Mouse (Mus musculus): ENCODE measurements around the gene Nit1. TPM values are rescaled to one million over a fixed set of nuclear protein-coding genes. Genes with fewer than 3 reads are reported as not detected.
A peak's percentile ranks its signal among the peaks of the same experiment; 100 is the strongest.
"Not testable (repeated sequence)": the region's sequence is repeated elsewhere in the genome, so short reads cannot be mapped to it uniquely, and the experiment has no call there.

Gene Nit1
- polyA plus RNA-seq, 1 experiment from 2014 or later: 39.4 TPM

DNA sequence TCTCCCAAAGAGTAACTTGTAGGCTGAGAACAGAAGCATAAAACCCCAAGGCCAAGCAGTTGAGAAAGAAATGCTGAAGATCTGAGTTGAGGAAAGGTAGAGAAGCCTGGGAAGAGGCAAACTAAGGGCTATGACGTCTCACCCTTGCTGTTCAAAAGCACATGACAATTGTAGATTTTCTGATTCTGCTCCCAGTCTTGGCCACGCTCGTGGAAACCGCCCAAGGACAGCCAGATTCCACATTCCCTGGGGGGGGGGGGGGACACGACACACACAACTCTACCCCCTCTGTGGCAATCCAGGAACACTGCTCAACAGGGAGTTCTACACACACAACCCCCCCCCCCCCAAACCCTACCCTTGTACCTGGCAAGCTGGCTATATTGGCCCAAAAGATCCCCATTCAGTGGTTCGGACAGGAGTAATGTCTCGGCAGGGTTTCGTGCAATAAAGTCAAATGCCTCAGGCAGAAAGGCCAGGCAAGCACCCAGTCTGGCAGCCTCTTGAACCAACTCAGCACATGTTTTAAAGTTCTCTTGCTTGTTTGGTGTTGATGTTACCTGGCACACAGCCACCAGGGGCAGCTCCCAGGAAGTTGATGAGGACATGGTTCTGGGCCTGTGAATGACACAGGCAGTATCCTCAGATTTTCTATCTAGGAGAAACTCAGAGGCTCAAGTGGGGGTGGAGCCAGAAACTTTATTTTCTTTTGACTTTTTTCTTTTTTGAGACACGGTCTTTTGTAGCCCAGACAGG lies 1.3 kb downstream of the Nit1 start:
- Histone ChIP-seq H3K27ac (replicated peaks) (no peak overlapping the region), H3K36me3 (peaks cover 59% of the 10 kb centered on the region), H3K9me3 (replicated peaks) (peaks cover 7% of the 10 kb centered on the region), H3K4me3 (peak overlapping the region; percentile 94), H3K4me1 (peaks cover 38% of the 10 kb centered on the region), H3K27me3 (ENCODE audit: low read depth, poor library complexity, severe bottlenecking) (no peaks in the 10 kb centered on the region)
- 85% methylated on average over 9 of the region's 9 CpGs for WGBS
- DNase-seq (ENCODE audit: low spot score): no peak

DNA sequence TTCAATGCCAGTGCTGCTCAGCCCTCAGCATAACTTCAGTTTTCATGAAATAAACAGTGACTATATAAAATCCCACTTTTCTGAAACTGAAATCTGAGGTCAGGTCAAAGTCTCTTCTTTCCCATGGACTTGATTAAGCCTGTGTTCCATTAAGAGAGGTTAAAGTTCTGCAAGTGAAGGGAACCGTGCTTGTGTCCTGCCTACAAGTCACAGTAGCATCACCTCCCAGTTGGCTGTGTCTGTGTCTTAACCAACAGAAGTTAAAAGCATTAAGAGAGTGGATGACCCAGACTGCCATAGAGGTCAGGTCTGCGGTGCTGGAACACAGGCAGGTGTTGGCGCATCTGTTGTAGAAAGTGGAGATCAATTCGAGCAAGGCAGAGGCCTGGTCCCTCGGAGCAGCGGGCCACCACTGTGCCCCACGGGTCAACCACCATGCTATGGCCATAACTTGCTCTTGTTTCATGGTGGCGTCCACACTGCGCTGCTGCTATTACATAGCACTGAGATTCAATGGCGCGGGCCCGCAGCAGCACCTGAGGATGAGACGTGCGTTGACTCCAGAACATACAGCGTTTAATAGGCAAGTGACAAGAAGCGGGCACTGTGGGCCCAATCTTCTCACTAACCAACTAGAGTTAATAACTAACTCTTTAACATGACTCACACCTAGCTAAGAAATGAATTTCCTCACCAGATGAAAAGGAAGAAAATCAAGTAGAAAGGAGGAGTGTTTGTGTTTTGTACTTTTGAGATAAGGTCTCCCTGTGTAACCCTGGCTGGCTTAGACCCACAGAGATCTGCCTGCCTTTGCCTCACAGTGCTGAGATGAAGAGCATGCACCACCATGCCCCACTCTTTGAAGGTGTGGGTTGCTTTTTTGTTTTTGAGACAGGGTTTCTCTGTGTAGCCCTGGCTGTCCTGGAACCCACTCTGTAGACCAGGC lies 2.9 kb downstream of the Nit1 start:
- DNase-seq (ENCODE audit: low spot score): no peak
- Histone ChIP-seq H3K4me1 (peaks cover 31% of the 10 kb centered on the region), H3K27ac (replicated peaks) (no peak overlapping the region), H3K27me3 (ENCODE audit: low read depth, poor library complexity, severe bottlenecking) (no peaks in the 10 kb centered on the region), H3K36me3 (peaks cover 64% of the 10 kb centered on the region), H3K9me3 (replicated peaks) (peaks cover 7% of the 10 kb centered on the region), H3K4me3 (no peak overlapping the region)
- 93% methylated on average over 16 of the region's 16 CpGs for WGBS

DNA sequence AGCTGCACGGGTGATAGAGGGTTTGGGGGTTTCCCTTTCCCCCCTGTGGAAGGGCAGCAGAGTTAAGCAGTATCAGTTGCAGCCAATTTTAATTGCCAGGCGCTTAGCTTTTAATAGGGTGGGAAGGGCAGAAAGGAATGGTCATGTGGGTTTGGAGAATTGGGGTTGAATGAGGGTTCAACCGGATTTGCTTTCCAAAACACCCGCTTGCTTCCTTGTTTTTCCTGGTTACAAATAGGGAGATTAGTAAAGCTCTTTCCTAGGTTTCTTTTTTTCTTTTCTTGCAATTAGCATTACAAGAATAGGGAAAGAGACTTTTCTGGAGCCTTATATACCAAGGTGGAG lies 15.3 kb downstream of the Nit1 start:
- Histone ChIP-seq H3K27ac (replicated peaks) (peak overlapping the region; percentile 100), H3K4me3 (peak overlapping the region; percentile 88), H3K9me3 (replicated peaks) (no peaks in the 10 kb centered on the region), H3K4me1 (peaks cover 41% of the 10 kb centered on the region), H3K27me3 (ENCODE audit: low read depth, poor library complexity, severe bottlenecking) (no peaks in the 10 kb centered on the region), H3K36me3 (peaks cover 9% of the 10 kb centered on the region)
- DNase-seq (ENCODE audit: low spot score): no peak
- under 1% methylated on average over 4 of the region's 4 CpGs for WGBS

DNA sequence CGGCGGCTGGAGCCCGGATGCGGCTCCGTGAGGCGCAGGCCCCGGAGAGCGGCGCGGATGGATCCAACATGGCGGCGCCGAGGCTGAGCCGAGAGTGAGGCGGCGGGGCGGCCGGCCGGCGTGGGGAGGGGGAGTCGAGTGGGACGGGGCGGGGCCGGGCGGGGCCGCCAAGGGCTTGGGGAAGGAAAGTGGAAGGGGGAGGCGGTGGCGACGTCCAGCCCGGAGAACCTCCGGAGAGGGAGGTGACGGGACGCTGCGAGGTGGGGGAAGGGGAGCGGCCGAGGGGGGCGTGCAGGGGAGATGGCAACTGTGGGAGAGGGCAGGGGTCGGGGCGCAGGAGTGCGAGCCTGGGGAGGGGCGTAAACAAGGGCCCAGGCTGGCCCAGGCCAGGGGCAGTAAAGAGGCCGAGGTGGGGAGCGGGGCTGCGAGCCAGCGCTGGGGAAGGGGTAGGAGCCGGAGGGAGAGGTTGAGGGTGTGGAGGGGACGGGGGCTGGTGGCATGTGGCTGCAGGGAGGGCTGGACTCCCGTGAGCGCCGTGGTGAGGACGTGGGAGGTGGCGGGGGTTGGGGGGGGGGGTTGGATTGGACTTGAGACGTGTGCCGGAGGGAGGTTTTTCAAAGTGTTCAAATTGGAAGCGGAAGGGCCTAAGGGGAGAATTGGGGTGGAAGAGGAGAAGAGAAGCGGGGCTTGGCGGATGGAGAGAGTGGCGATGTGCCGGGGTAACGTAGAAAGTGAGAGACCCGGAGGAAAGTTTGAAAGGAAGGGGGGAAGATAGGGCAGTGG lies 15.8 kb downstream of the Nit1 start:
- H3K9me3 ChIP-seq (replicated peaks): no peaks in the 10 kb centered on the region
- peak overlapping the region; percentile 100 for H3K27ac ChIP-seq (replicated peaks)
- peaks cover 41% of the 10 kb centered on the region for H3K4me1 ChIP-seq
- H3K27me3 ChIP-seq (ENCODE audit: low read depth, poor library complexity, severe bottlenecking): no peaks in the 10 kb centered on the region
- peak overlapping the region; percentile 88 for H3K4me3 ChIP-seq
- H3K36me3 ChIP-seq: peaks cover 13% of the 10 kb centered on the region
- WGBS: under 1% methylated on average over 49 of the region's 61 CpGs
- peak; percentile 94 for DNase-seq (ENCODE audit: low spot score)

DNA sequence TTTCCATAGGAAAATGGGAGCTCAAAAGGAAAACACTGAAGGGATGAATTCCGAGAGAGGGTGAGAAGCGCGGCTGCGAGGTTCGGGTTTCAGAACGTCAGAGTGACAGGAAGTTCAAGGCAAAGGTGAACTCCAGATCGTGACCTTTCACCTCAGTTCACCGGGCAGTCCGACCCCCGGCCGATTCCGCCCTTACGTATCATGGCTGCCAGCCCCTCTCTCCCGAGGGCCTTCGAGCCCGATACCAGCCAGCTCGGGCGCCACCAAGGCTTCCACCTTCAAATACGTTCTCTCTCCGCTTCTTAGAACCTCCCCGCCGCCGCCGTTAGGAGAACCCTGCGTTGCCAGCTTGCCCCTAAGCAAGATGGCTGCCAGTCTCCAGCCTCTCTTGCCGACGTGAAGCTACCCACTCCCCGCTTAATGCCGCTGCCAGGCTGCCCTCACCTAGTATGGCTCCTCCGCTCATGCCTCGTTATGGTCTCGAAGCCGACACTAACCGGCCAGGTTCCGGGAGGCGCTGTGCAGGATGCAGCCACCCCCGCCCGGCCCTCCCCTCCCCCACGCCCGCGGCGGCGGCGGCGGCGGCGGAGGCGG lies 16.5 kb downstream of the Nit1 start, which contains the start of gene Dedd:
Gene Dedd, plus strand, starts transcription at position 307 of the 594 bp plus-strand sequence.
- Histone ChIP-seq H3K4me1 (peaks cover 39% of the 10 kb centered on the region), H3K4me3 (peak within 1 kb of the TSS; percentile 88), H3K27ac (replicated peaks) (peak within 1 kb of the TSS; percentile 100), H3K9me3 (replicated peaks) (no peaks in the 10 kb centered on the region), H3K36me3 (peaks cover 11% of the 10 kb centered on the region; the same call in 1 of the 2 replicates), H3K27me3 (ENCODE audit: low read depth, poor library complexity, severe bottlenecking) (no peaks in the 10 kb centered on the region)
- WGBS: under 1% methylated on average over 38 of the region's 48 CpGs
- peak; percentile 94 for DNase-seq (ENCODE audit: low spot score)

DNA sequence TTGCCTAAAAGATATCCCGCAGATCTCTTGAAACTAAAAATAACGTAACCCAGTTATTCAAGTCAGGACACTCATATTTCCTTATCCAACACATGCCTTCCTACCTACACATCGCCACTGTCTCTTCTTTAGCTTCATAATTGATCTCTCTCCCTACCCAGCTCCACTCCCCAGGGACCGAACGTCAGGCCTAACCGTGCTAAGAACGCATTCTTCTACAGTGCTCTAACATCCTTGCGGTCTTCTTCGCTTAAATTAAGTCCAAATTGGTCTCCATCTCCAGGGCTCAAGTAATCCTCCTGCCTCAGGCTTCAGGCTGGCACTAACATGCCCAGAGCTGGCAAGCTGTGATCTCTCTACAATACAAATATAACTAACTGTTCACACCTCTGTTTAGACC lies 17.2 kb downstream of the Nit1 start:
- 48% methylated on average over 9 of the region's 9 CpGs for WGBS
- peak overlapping the region; percentile 88 for H3K4me3 ChIP-seq
- H3K9me3 ChIP-seq (replicated peaks): no peaks in the 10 kb centered on the region
- DNase-seq (ENCODE audit: low spot score): no peak
- H3K4me1 ChIP-seq: peaks cover 38% of the 10 kb centered on the region
- peaks cover 11% of the 10 kb centered on the region; the same call in 1 of the 2 replicates for H3K36me3 ChIP-seq
- peak overlapping the region; percentile 100 for H3K27ac ChIP-seq (replicated peaks)
- no peaks in the 10 kb centered on the region for H3K27me3 ChIP-seq (ENCODE audit: low read depth, poor library complexity, severe bottlenecking)

DNA sequence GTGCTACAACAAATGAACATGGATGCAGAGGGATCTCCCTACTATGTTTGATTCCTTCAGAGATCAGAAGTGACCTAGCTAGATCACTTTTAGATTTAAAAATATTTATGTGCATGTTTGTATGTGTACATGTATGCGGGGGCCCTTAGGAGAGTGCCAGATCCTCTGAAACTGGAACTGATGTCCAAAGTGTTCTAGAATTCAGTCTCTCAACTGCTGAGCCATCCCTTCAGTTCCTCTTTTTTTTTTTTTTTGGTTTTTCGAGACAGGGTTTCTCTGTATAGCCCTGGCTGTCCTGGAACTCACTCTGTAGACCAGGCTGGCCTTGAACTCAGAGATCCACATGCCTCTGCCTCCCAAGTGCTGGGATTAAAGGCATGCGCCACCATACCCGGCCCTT lies 18.9 kb downstream of the Nit1 start:
- WGBS: 88% methylated on average over 4 of the region's 4 CpGs

DNA sequence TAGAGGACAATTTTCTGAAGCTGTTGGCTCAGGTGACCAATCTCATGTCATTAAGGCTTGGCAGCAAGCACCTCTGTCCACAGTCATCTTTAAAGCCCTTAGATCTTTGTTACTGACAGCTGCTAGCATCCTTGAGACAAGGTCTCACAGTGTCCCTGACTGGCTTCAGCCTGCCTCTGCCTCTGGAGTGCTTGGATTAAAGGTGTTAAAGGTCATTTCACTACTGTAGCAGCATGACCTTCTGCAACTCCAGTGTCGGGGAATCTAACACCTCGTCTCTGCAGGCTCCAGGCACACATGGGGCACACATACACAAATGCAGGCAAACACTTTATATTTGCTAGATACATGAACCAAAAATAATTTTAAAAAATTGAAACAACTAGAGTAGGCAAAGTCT lies 19.9 kb downstream of the Nit1 start:
- Histone ChIP-seq H3K4me1 (peaks cover 21% of the 10 kb centered on the region), H3K9me3 (replicated peaks) (no peaks in the 10 kb centered on the region), H3K27ac (replicated peaks) (no peak overlapping the region), H3K36me3 (peaks cover 4% of the 10 kb centered on the region; the same call in 1 of the 2 replicates), H3K27me3 (ENCODE audit: low read depth, poor library complexity, severe bottlenecking) (no peaks in the 10 kb centered on the region), H3K4me3 (no peak overlapping the region)
- 84% methylated on average over 2 of the region's 2 CpGs for WGBS
- no peak for DNase-seq (ENCODE audit: low spot score)

More for the DNA sequence above, 18.9 kb downstream of the Nit1 start:
- H3K4me1 ChIP-seq: peaks cover 31% of the 10 kb centered on the region
- not testable (repeated sequence) for H3K27me3 ChIP-seq (ENCODE audit: low read depth, poor library complexity, severe bottlenecking); H3K27ac ChIP-seq (replicated peaks); DNase-seq (ENCODE audit: low spot score); H3K4me3 ChIP-seq; H3K9me3 ChIP-seq (replicated peaks); H3K36me3 ChIP-seq

DNA sequence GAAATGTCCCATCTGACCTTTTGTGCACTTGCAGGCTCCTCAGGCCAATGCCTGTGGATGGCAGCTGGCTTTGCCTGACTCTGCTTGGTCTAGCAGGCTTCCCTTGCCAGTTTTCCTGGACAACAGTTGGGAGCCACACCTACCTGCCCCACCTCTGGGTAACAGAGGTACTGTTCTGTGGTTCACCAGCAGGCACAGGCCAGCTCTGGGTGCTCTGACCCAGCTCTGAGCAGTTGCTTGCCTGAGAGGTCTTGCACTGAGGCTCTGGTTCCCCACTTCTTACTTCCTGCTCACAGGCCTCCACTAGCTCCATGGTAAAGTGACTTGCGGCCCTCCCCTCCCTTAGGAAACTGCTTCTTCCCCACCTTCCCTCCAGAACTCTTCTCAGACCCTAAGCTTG lies 23.4 kb downstream of the Nit1 start:
- peaks cover 4% of the 10 kb centered on the region; the same call in 1 of the 2 replicates for H3K36me3 ChIP-seq
- no peak for DNase-seq (ENCODE audit: low spot score)
- 61% methylated on average over 1 of the region's 1 CpGs for WGBS
- H3K4me1 ChIP-seq: peaks cover 6% of the 10 kb centered on the region; the same call in 1 of the 2 replicates
- H3K4me3 ChIP-seq: no peak overlapping the region
- no peaks in the 10 kb centered on the region for H3K27me3 ChIP-seq (ENCODE audit: low read depth, poor library complexity, severe bottlenecking)
- no peak overlapping the region for H3K27ac ChIP-seq (replicated peaks)
- H3K9me3 ChIP-seq (replicated peaks): no peaks in the 10 kb centered on the region

DNA sequence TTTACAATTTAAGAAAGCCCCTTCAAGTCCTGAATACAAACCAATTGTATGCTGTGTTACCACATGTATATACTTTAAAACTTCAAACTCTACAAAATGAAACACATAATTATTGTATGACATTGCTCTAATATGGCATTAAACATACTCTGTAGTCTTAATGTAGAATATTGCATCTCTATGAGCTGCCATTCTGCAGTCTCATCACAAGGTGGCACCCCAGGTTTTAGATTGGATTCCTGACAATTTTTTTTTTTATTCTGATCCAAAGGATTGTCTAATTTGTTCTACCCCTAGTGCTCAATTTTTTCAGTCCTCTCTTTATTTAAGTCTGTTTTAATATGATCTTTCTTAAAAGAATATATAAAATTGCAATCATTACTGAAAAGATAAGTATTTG lies 24.0 kb downstream of the Nit1 start:
- Histone ChIP-seq H3K36me3 (peaks cover 4% of the 10 kb centered on the region; the same call in 1 of the 2 replicates), H3K4me3 (no peak overlapping the region), H3K4me1 (peaks cover 6% of the 10 kb centered on the region; the same call in 1 of the 2 replicates), H3K9me3 (replicated peaks) (no peaks in the 10 kb centered on the region), H3K27me3 (ENCODE audit: low read depth, poor library complexity, severe bottlenecking) (no peaks in the 10 kb centered on the region), H3K27ac (replicated peaks) (no peak overlapping the region)
- DNase-seq (ENCODE audit: low spot score): no peak

DNA sequence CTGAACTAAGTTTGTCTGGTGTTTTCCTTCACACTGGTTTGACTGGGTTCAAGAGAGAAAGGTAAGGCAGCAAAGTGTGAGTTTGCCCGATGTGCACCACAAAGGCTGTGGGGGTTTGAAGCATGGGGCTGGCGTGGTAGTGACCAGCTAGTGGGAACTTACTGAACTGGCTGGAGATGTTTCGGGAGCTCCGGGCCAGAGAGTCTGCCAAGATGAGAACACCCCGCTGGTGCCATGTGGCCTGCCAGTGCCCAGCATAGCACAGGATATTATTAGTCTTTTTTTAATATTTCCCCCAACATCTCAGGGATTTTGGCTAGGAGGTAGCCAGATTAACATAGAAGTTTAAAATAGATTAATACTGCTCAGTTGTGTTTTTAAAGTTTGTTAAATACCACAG lies 25.3 kb downstream of the Nit1 start:
- Histone ChIP-seq H3K4me1 (peaks cover 6% of the 10 kb centered on the region; the same call in 1 of the 2 replicates), H3K36me3 (peaks cover 4% of the 10 kb centered on the region; the same call in 1 of the 2 replicates), H3K27me3 (ENCODE audit: low read depth, poor library complexity, severe bottlenecking) (no peaks in the 10 kb centered on the region), H3K27ac (replicated peaks) (no peak overlapping the region), H3K4me3 (no peak overlapping the region), H3K9me3 (replicated peaks) (no peaks in the 10 kb centered on the region; the same call in 1 of the 2 replicates)
- 7% methylated on average over 5 of the region's 5 CpGs for WGBS
- DNase-seq (ENCODE audit: low spot score): no peak

DNA sequence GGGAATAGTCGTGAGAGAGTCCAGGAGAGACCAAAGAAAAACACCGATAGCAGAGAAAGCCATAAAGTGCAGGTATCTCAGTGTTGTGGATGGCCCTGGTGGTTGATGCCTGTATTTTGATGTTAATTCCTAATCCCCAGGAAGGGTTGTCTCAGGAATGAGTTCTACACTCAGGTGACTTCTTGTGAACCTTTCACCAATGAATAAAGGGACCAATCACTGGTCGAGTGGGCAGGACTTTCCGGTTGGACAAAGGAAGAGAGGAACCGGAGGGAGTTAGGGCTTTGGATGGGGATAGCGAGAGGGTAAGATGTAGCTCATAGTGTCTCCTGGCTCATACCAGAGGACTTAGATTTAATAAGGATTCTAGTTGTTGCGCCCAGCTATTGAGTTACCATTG lies 25.7 kb downstream of the Nit1 start:
- peaks cover 6% of the 10 kb centered on the region; the same call in 1 of the 2 replicates for H3K4me1 ChIP-seq
- 11% methylated on average over 7 of the region's 7 CpGs for WGBS
- H3K27me3 ChIP-seq (ENCODE audit: low read depth, poor library complexity, severe bottlenecking): no peaks in the 10 kb centered on the region
- no peaks in the 10 kb centered on the region; the same call in 1 of the 2 replicates for H3K9me3 ChIP-seq (replicated peaks)
- peaks cover under 1% of the 10 kb centered on the region; the same call in 1 of the 2 replicates for H3K36me3 ChIP-seq
- no peak overlapping the region for H3K4me3 ChIP-seq
- DNase-seq (ENCODE audit: low spot score): no peak
- H3K27ac ChIP-seq (replicated peaks): no peak overlapping the region
